Mouse (Mus musculus) left cerebral cortex, postnatal 25 days (tissue): ENCODE data around the gene Celf2. TPM values are rescaled to one million over a fixed set of nuclear protein-coding genes. Genes with fewer than 3 reads are reported as not detected.

Source experiments
- DNase-seq, 2 experiments: peaks; one replicate each; pipeline ENCODE4 v3.0.0; 2022; ENCODE audit warnings: low spot score in 2 of 2, mixed read lengths in 1 of 2
- intact Hi-C: fragments of 180-260 bp; cut with DNase I; formaldehyde crosslinking; loops from one replicate; pipeline ENCODE4 v1.15.1; 2025
- total RNA-seq, 2 experiments: library from RNA; stranded (reverse); gene quantifications; 2 replicates each; pipeline ENCODE4 v1.2.3; 2021

Gene Celf2
- total RNA-seq, 2 experiments from 2014 or later: 424 to 492 TPM

- DNase-seq: no peak
- intact Hi-C loops: no loop called here
Measured at GRCm38 (mm10) chr2:6695353-6695951, 813.9 kb downstream of the Celf2 start.

GRCm38 (mm10) chr2:6689689-6690088 is 819.7 kb downstream of the Celf2 start:
- no peak for DNase-seq
- intact Hi-C loops: no loop called here

GRCm38 (mm10) chr2:6678231-6678630 is 831.1 kb downstream of the Celf2 start:
- DNase-seq: no peak

GRCm38 (mm10) chr2:6677457-6677856 is 831.9 kb downstream of the Celf2 start:
- intact Hi-C loops: no loop called here
- no peak for DNase-seq

More at GRCm38 (mm10) chr2:6678231-6678630, 831.1 kb downstream of the Celf2 start:
- intact Hi-C loops: no loop called here

DNA sequence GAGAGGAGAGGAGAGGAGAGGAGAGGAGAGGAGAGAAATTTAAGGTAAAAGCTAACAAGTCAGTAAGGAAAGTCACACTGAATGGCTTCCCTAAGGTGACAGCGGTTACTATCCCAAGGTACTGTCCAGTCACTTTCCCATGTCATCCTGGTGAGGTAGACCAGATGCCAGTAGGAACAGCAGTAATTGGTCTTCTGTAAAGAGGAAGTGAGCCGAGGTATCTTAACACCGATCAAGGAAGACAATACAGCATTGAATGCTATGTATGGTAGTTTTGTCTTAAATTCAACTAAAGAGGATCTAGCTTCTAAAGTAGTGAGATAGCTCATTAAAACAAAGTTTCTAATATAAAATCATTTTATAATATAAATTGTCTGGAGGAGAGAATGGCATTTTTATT is 835.0 kb downstream of the Celf2 start:
- intact Hi-C loops: no loop called here

GRCm38 (mm10) chr2:6673418-6673817 is 835.9 kb downstream of the Celf2 start:
- DNase-seq: no peak
- intact Hi-C loops: no loop called here

More for the DNA sequence above, 835.0 kb downstream of the Celf2 start:
- DNase-seq: no peak

DNA sequence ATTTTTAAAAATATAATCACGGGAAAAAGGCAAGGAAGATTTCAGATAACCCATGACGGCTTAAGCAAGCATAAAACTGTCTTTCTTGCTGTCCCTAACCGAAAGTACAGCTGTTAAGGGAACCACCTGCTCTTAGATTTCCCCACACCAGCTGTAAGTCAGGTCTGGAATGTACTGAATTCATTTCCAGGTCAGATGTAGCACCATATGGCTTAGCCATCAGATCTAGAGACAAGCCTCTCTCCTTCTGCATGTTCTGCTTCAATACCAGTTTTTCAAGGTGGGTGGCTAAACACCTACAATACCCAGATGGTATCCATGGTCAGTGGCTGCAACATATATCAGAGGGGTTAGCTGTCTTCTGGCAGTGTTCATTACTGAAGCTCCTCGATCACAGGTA is 841.8 kb downstream of the Celf2 start:
- intact Hi-C loops: no loop called here
- DNase-seq: peak; percentile 43 to 77

DNA sequence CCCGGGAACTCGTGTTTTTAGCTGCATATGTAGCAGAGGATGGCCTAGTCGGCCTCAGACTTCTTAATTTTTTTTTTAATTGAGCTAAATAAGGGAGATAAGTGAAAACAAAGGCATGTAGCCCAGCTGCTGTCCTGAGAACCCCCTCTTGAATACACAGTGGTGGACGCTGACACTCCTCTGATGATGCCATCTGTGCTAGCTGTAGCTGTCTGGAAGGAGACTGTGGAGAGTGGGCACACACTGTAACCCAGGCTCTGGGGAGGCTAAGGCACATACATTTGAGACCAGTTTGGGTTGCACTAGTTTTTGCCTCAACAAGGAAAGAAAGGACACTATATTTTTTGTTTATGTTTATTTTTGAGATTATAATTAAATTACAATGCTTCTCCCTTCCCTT is 849.5 kb downstream of the Celf2 start:
- intact Hi-C loops: no loop called here
- DNase-seq: no peak

GRCm38 (mm10) chr2:6653719-6654118 is 855.6 kb downstream of the Celf2 start:
- intact Hi-C loops: no loop called here
- DNase-seq: no peak

DNA sequence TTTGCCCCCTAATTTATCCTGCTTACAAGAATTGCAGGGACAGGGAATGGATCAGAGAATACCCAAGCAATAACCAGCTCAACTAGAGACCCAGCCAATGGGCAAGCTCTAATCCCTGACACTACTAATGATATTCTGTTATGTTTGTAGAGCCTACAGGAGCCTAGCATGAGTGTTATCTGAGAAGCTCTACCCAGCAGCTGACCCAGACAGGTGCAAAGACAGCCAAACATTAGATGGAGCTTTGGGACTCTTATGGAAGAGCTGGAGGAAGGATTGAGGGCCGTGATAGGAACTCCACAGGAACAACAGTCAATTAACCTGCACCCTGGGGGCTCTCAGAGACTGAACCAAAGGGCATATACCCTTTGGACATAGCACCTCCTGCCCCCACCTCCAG is 857.7 kb downstream of the Celf2 start:
- DNase-seq: no peak
- intact Hi-C loops: no loop called here

DNA sequence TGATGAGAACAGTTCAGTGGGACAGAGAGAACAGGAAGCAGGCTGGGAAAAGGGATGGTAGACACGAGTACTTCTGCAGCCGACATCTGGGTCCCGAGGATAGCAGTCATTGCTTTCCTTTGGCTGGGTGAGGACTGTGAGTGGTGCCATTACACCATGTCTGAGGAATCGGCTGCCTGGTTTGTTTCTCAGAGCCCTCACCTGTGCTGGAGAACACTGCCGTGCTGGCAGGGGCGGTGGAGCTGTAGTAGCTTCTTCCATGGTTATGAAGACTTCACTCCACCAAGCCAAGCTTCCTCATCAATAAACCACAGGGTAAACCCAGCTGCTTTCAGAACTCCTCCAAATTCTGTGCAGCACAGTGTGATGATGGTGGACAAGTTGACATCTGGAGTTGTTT is 860.5 kb downstream of the Celf2 start:
- intact Hi-C loops: no loop called here
- peak in 1 of 2 experiments; percentile 33 for DNase-seq

GRCm38 (mm10) chr2:6647028-6647427 is 862.3 kb downstream of the Celf2 start:
- intact Hi-C loops: no loop called here
- no peak for DNase-seq

- intact Hi-C loops: no loop called here
- no peak for DNase-seq
Measured at GRCm38 (mm10) chr2:6646325-6646724, 863.0 kb downstream of the Celf2 start.

GRCm38 (mm10) chr2:6642222-6642850 is 867.0 kb downstream of the Celf2 start:
- intact Hi-C loops: no loop called here
- no peak for DNase-seq

- intact Hi-C loops: no loop called here
- no peak for DNase-seq
Measured at GRCm38 (mm10) chr2:6639370-6639769, 870.0 kb downstream of the Celf2 start.

GRCm38 (mm10) chr2:6637147-6637546 is 872.2 kb downstream of the Celf2 start:
- intact Hi-C loops: no loop called here
- DNase-seq: no peak

DNA sequence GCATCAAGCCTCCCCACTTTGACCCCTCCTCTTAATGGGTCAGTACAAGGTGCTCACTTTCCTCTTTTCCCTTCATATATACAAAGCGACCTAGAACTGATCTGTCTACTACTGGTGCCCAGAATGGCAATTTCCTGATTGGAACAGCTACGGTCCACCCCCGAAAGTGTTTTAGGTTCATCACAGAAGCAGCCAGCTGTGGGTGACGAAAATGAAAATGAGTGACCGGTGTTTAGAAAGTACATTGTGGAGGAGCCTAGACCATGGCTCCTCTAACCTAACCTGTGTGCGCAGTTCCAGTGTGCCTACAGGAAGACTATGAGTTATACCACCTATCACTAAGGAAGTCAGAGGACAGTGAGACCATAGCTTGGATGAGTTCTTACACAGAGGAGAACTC is 874.5 kb downstream of the Celf2 start:
- intact Hi-C loops: no loop called here
- DNase-seq: no peak

- DNase-seq: no peak
- intact Hi-C loops: no loop called here
Measured at GRCm38 (mm10) chr2:6633115-6633514, 876.2 kb downstream of the Celf2 start.

DNA sequence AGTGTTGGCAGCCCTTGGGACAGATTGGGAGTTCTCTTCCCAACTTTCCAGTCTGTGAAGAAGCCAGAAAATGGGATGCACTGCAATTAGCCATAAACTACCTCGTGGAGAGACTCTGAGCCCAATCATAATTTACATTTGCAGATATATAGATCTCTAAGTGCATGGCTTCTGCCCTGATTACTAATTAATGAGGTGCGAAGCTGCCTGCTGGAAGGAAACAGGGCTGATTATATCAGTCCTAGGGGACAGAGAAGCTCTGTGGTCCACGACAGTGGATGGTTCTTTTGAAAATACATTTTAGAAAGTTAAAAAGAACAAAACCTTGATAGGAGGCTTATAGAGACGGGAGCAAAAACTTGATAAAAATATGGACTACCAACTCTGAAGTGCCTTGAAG is 885.6 kb downstream of the Celf2 start:
- DNase-seq: no peak

GRCm38 (mm10) chr2:6622082-6622481 is 887.3 kb downstream of the Celf2 start:
- intact Hi-C loops: no loop called here
- DNase-seq: no peak

More for the DNA sequence above, 885.6 kb downstream of the Celf2 start:
- intact Hi-C loops: no loop called here

GRCm38 (mm10) chr2:6618856-6619255 is 890.5 kb downstream of the Celf2 start:
- DNase-seq: no peak
- intact Hi-C loops: no loop called here

- no peak for DNase-seq
- intact Hi-C loops: no loop called here
Measured at GRCm38 (mm10) chr2:6618450-6618849, 890.9 kb downstream of the Celf2 start.
